ENCODE assay signal across 15 mouse cellular contexts in genomic region chr14:30607696-30608095, GRCm38 (mm10). TPM values are rescaled to one million over a fixed set of nuclear protein-coding genes. Genes with fewer than 3 reads are reported as not detected.
DNase-seq lines count a peak whose midpoint lies in the region; ATAC-seq and TF ChIP-seq lines count a peak whose summit lies in the region.
"Had no signal": no experiment of that assay in that cellular context is flagged by ENCODE, and none has a peak within 500 bp of the region (broad histone marks: within the 10 kb centered on the region; RNA-seq: fewer than 3 reads in every experiment).

No protein-coding gene starts in this region.

- intact Hi-C loops in left cerebral cortex, postnatal 25 days (cut with DNase I) = no loop called here

- no peak for TF ChIP-seq CTCF in G1E (IDR thresholded peaks at IDR 0.05; ENCODE audit: low read depth, low read length)

- H3K27me3 ChIP-seq in G1E (ENCODE audit: insufficient read depth, low read length) = no peaks in the 10 kb centered on the region
- H3K27me3 ChIP-seq in splenic B cell, adult 2 months (ENCODE audit: control insufficient read depth, insufficient read depth, low read length, poor library complexity, severe bottlenecking) = no peaks in the 10 kb centered on the region
- H3K27me3 ChIP-seq: liver, embryonic 15.5 days; midbrain, embryonic 12.5 days had no signal

- 0 out of 2 replicates have a peak, but pooled peaks have one; percentile 35 for ATAC-seq in G1E (ENCODE audit: extremely low read depth, insufficient number of reproducible peaks, low FRiP score, poor library complexity, severe bottlenecking)
- peak; percentile 73 for ATAC-seq in granulocyte monocyte progenitor cell, adult 5-6 weeks (replicated peaks; ENCODE audit: poor library complexity, severe bottlenecking)
- ATAC-seq: intestine, embryonic 16.5 days had no signal

- H3K4me1 ChIP-seq in G1E (ENCODE audit: insufficient read depth, low read depth, low read length) = peaks cover 23% of the 10 kb centered on the region
- H3K4me1 ChIP-seq: midbrain, embryonic 12.5 days had no signal

- no peak overlapping the region for H3K4me3 ChIP-seq in G1E (ENCODE audit: low read depth, low read length)
- H3K4me3 ChIP-seq: heart, adult 2 months; left cerebral cortex, adult 2 months; liver, embryonic 15.5 days; midbrain, embryonic 12.5 days had no signal

- DNase-seq in lung, postnatal 25 days (ENCODE audit: low spot score) = peak; percentile 57
- DNase-seq in lung, postnatal 10 days = no peak
- peak; percentile 72 for DNase-seq in G1E (ENCODE audit: low spot score)
- DNase-seq in splenic B cell, adult 2 months (ENCODE audit: low read depth, low spot score) = peak; percentile 94
- no peak for DNase-seq in thymus, postnatal 10 days (ENCODE audit: low spot score in 2 of 2)
- DNase-seq in left cerebral cortex, postnatal 25 days (ENCODE audit: low spot score in 2 of 2) = no peak
- DNase-seq: cerebellum, adult 9-10 months; heart, postnatal 36 days; retina, postnatal 1 day had no signal

- no peaks in the 10 kb centered on the region for H3K9me3 ChIP-seq in G1E (replicated peaks)
- H3K9me3 ChIP-seq: liver, embryonic 15.5 days; midbrain, embryonic 12.5 days had no signal

- H3K36me3 ChIP-seq in G1E (replicated peaks) = peaks cover 84% of the 10 kb centered on the region
- peaks cover 13% of the 10 kb centered on the region for H3K36me3 ChIP-seq in splenic B cell, adult 2 months (ENCODE audit: control insufficient read depth, insufficient read depth, low read length, poor library complexity, severe bottlenecking)
- H3K36me3 ChIP-seq: midbrain, embryonic 12.5 days had no signal

RNA-seq across cellular contexts. Expression of gene Prkcd, which starts 18.3 kb away (rescaled TPM):
- 31.3 and 43.9 TPM in 2 replicates for total RNA-seq in G1E (2014; fragmentation: Nextera tagmentation)
- total RNA-seq in G1E (2017) = 130 and 138 TPM in 2 replicates
- 37.0 and 43.6 TPM in 2 replicates for polyA plus RNA-seq in G1E (2012)
- 158 and 179 TPM in 2 replicates for total RNA-seq in granulocyte monocyte progenitor cell, adult 5-6 weeks (2014; fragmentation: Nextera tagmentation)
- total RNA-seq in granulocyte monocyte progenitor cell, adult 5-6 weeks (2017) = 113 and 117 TPM in 2 replicates
- total RNA-seq in left cerebral cortex, postnatal 25 days (2021) = 10 to 100 TPM; 12.4 to 15.2 TPM

RNA-seq across cellular contexts. Expression of gene Rft1, which starts 46.5 kb away (rescaled TPM):
- total RNA-seq in G1E (2014; fragmentation: Nextera tagmentation) (20.8 and 26.9 TPM in 2 replicates), G1E (2017) (14.9 and 15.0 TPM in 2 replicates)
- polyA plus RNA-seq in G1E (2012) = 2.7 and 4.4 TPM in 2 replicates
- 16.7 and 20.4 TPM in 2 replicates for total RNA-seq in granulocyte monocyte progenitor cell, adult 5-6 weeks (2014; fragmentation: Nextera tagmentation)
- total RNA-seq in granulocyte monocyte progenitor cell, adult 5-6 weeks (2017) = 16.9 and 21.4 TPM in 2 replicates
- total RNA-seq in left cerebral cortex, postnatal 25 days (2021) = 10 to 100 TPM; 11.4 to 12.4 TPM

RNA-seq across cellular contexts. Expression of gene Tkt, which starts 59.5 kb away (rescaled TPM):
- 143 and 146 TPM in 2 replicates for total RNA-seq in G1E (2014; fragmentation: Nextera tagmentation)
- total RNA-seq in G1E (2017) = 550 and 661 TPM in 2 replicates
- 1,030 and 1,086 TPM in 2 replicates for polyA plus RNA-seq in G1E (2012)
- total RNA-seq in granulocyte monocyte progenitor cell, adult 5-6 weeks (2014; fragmentation: Nextera tagmentation) = 628 and 659 TPM in 2 replicates
- 773 and 843 TPM in 2 replicates for total RNA-seq in granulocyte monocyte progenitor cell, adult 5-6 weeks (2017)
- 100 to 1,000 TPM; 156 to 169 TPM for total RNA-seq in left cerebral cortex, postnatal 25 days (2021)

Comparison
In these comparisons a context has a peak if more than half of its experiments do, and no peak if none do; other contexts are left out.
1. DNase-seq: peak in lung, postnatal 25 days (single experiment), G1E (single experiment) and splenic B cell, adult 2 months (single experiment); none in lung, postnatal 10 days (single experiment), thymus, postnatal 10 days (0 of 2) and left cerebral cortex, postnatal 25 days (0 of 2).